Mouse (Mus musculus) kidney, embryonic 16.5 days (tissue): ENCODE data around the gene Hnrnpa3. TPM values are rescaled to one million over a fixed set of nuclear protein-coding genes. Genes with fewer than 3 reads are reported as not detected.

Experiments
- ATAC-seq: fragments of 200-750 bp; cut with Nextera tagmentation; 2 replicates; pipeline ENCODE4 v1.8.0; 2017; ENCODE audit warnings: moderate TSS enrichment; ENCODE audit not compliant: low FRiP score, low TSS enrichment
- H3K27ac ChIP-seq: fragments of 300-500 bp; sonication (generic); 2 replicates; pipeline ENCODE4 v1.5.1; 2014; ENCODE audit warnings: low read length
- H3K27me3 ChIP-seq: fragments of 300-500 bp; sonication (generic); 2 replicates; pipeline ENCODE4 v1.6.1; 2014; ENCODE audit warnings: low read length, control low read depth, mixed read lengths; ENCODE audit not compliant: insufficient read depth
- H3K36me3 ChIP-seq: fragments of 300-500 bp; sonication (generic); 2 replicates; pipeline ENCODE4 v1.6.1; 2014; ENCODE audit warnings: low read length, control low read depth, mixed read lengths; ENCODE audit not compliant: insufficient read depth
- H3K4me1 ChIP-seq: fragments of 300-500 bp; sonication (generic); 2 replicates; pipeline ENCODE4 v1.6.1; 2014; ENCODE audit warnings: low read length, control low read depth, mixed read lengths; ENCODE audit not compliant: insufficient read depth
- H3K4me2 ChIP-seq: fragments of 300-500 bp; sonication (generic); replicated peaks from 2 replicates; pipeline ENCODE4 v1.6.1; 2014; ENCODE audit warnings: low read depth, low read length
- H3K4me3 ChIP-seq: fragments of 300-500 bp; sonication (generic); 2 replicates; pipeline ENCODE4 v1.5.1; 2014; ENCODE audit warnings: mild to moderate bottlenecking, low read length
- H3K9ac ChIP-seq: fragments of 300-500 bp; sonication (generic); replicated peaks from 2 replicates; pipeline ENCODE4 v1.6.1; 2014; ENCODE audit warnings: low read length
- H3K9me3 ChIP-seq: fragments of 300-500 bp; sonication (generic); 2 replicates; pipeline ENCODE4 v1.6.1; 2016; ENCODE audit warnings: low read length, control low read depth
- WGBS: fragments of 180-500 bp; shearing (Covaris S2); extraction: QIAGEN DNeasy Blood & Tissue Kit; methylation state at CpG from one replicate; pipeline ENCODE4 v1.1.7; 2014; 5-methylcytosine and 5-hydroxymethylcytosine counted together
- polyA plus RNA-seq: library from polyadenylated mRNA; unstranded; fragments of >200 nt; fragmentation: Nextera tagmentation; extraction: Ambion mirVana; gene quantifications from 2 replicates; pipeline ENCODE4 v1.2.1, GENCODE M21; 2015

The Hnrnpa3 gene
- polyA plus RNA-seq, 1 experiment from 2014 or later = 293 TPM

- no peak overlapping the region for H3K4me2 ChIP-seq
- H3K4me3 ChIP-seq = no peak overlapping the region
- no peaks in the 10 kb centered on the region for H3K36me3 ChIP-seq
- no peaks in the 10 kb centered on the region for H3K9me3 ChIP-seq
- no peak overlapping the region for H3K9ac ChIP-seq
- peaks cover 69% of the 10 kb centered on the region for H3K4me1 ChIP-seq
- WGBS = 39% methylated on average over 4 of the region's 4 CpGs
- no peak for ATAC-seq
- H3K27me3 ChIP-seq = no peaks in the 10 kb centered on the region
- 0 out of 2 replicates have a peak overlapping the region, but pooled peaks have one; percentile 56 for H3K27ac ChIP-seq
These were observed 38.9 kb downstream of the Hnrnpa3 start for GRCm38 (mm10) chr2:75698007-75698406.

- WGBS = 84% methylated on average over 3 of the region's 3 CpGs
- H3K4me3 ChIP-seq = no peak overlapping the region
These were observed 39.8 kb downstream of the Hnrnpa3 start for GRCm38 (mm10) chr2:75698874-75699273.

GRCm38 (mm10) chr2:75700543-75700942 is 41.5 kb downstream of the Hnrnpa3 start:
- Histone ChIP-seq H3K4me3 (no peak overlapping the region; the same call in 1 of the 2 replicates), H3K36me3 (no peaks in the 10 kb centered on the region), H3K4me1 (peaks cover 74% of the 10 kb centered on the region), H3K9me3 (no peaks in the 10 kb centered on the region), H3K4me2 (no peak overlapping the region), H3K27me3 (no peaks in the 10 kb centered on the region), H3K9ac (no peak overlapping the region), H3K27ac (no peak overlapping the region)
- no peak for ATAC-seq
- 71% methylated on average over 3 of the region's 3 CpGs for WGBS

More at GRCm38 (mm10) chr2:75698874-75699273, 39.8 kb downstream of the Hnrnpa3 start:
- Histone ChIP-seq H3K27ac (peak overlapping the region; percentile 20; the same call in 1 of the 2 replicates), H3K9me3 (no peaks in the 10 kb centered on the region), H3K4me1 (peaks cover 68% of the 10 kb centered on the region), H3K36me3 (no peaks in the 10 kb centered on the region), H3K27me3 (no peaks in the 10 kb centered on the region), H3K9ac (peak overlapping the region; percentile 1; the same call in 1 of the 2 replicates), H3K4me2 (no peak overlapping the region)
- ATAC-seq = no peak

GRCm38 (mm10) chr2:75701207-75701606 is 42.1 kb downstream of the Hnrnpa3 start:
- WGBS = 53% methylated on average over 3 of the region's 3 CpGs
- Histone ChIP-seq H3K4me3 (peak overlapping the region; percentile 98), H3K4me2 (peak overlapping the region; percentile 67), H3K36me3 (no peaks in the 10 kb centered on the region), H3K27me3 (no peaks in the 10 kb centered on the region), H3K4me1 (peaks cover 71% of the 10 kb centered on the region), H3K9me3 (no peaks in the 10 kb centered on the region), H3K9ac (peak overlapping the region; percentile 51), H3K27ac (peak overlapping the region; percentile 57; the same call in 1 of the 2 replicates)
- ATAC-seq = no peak

- Histone ChIP-seq H3K4me1 (peaks cover 68% of the 10 kb centered on the region), H3K9me3 (no peaks in the 10 kb centered on the region), H3K4me2 (peak overlapping the region; percentile 67), H3K27ac (peak overlapping the region; percentile 99), H3K36me3 (no peaks in the 10 kb centered on the region), H3K27me3 (no peaks in the 10 kb centered on the region), H3K9ac (peak overlapping the region; percentile 51), H3K4me3 (peak overlapping the region; percentile 98)
- no peak for ATAC-seq
- WGBS = 63% methylated on average over 9 of the region's 9 CpGs
These were observed 42.9 kb downstream of the Hnrnpa3 start for GRCm38 (mm10) chr2:75701822-75702587.

GRCm38 (mm10) chr2:75702588-75702976 is 43.5 kb downstream of the Hnrnpa3 start:
- Histone ChIP-seq H3K27ac (peak overlapping the region; percentile 99), H3K27me3 (no peaks in the 10 kb centered on the region), H3K4me2 (peak overlapping the region; percentile 67), H3K4me1 (peaks cover 67% of the 10 kb centered on the region), H3K9me3 (no peaks in the 10 kb centered on the region), H3K9ac (peak overlapping the region; percentile 96), H3K36me3 (no peaks in the 10 kb centered on the region), H3K4me3 (peak overlapping the region; percentile 98)
- WGBS = 6% methylated on average over 5 of the region's 5 CpGs
- ATAC-seq = no peak

GRCm38 (mm10) chr2:75703375-75704181 is 44.5 kb downstream of the Hnrnpa3 start:
- Histone ChIP-seq H3K9me3 (no peaks in the 10 kb centered on the region), H3K27me3 (no peaks in the 10 kb centered on the region), H3K4me3 (peak overlapping the region; percentile 98), H3K4me2 (peak overlapping the region; percentile 67), H3K4me1 (peaks cover 62% of the 10 kb centered on the region), H3K27ac (peak overlapping the region; percentile 99), H3K36me3 (no peaks in the 10 kb centered on the region), H3K9ac (peak overlapping the region; percentile 96)
- under 1% methylated on average over 62 of the region's 62 CpGs for WGBS
- ATAC-seq = peak; percentile 70

GRCm38 (mm10) chr2:75704234-75705161 is 45.4 kb downstream of the Hnrnpa3 start, which contains the start of gene Nfe2l2:
Gene Nfe2l2, minus strand, starts transcription at chr2:75704641.
- under 1% methylated on average over 55 of the region's 58 CpGs for WGBS
- peaks cover 53% of the 10 kb centered on the region for H3K4me1 ChIP-seq
- H3K9me3 ChIP-seq = peaks cover 3% of the 10 kb centered on the region
- H3K27me3 ChIP-seq = no peaks in the 10 kb centered on the region
- H3K36me3 ChIP-seq = 0 out of 2 replicates have a peak, but pooled peaks cover 3% of the 10 kb centered on the region
- peak within 1 kb of the TSS; percentile 98 for H3K4me3 ChIP-seq
- peak within 1 kb of the TSS; percentile 99 for H3K27ac ChIP-seq
- ATAC-seq = peak; percentile 97
- H3K9ac ChIP-seq = peak within 1 kb of the TSS; percentile 96
- H3K4me2 ChIP-seq = peak within 1 kb of the TSS; percentile 67
